Mouse (Mus musculus) kidney, adult 2 months (tissue): ENCODE results near the gene Prdm9.

ENCODE experiments used
- CTCF ChIP-seq: fragments of 200-500 bp; conservative IDR thresholded peaks from 2 replicates; pipeline ENCODE4 v1.5.1; 2011; ENCODE audit warnings: low read depth, mild to moderate bottlenecking, control low read depth, low read length, moderate library complexity, mixed read lengths; ENCODE audit not compliant: insufficient read depth, insufficient read length
- POLR2A ChIP-seq: fragments of 200-500 bp; IDR thresholded peaks from one replicate; pipeline ENCODE4 v1.6.1; 2011; ENCODE audit warnings: low read depth, low read length, control low read depth

GRCm38 (mm10) chr17:15527811-15528136 is 36.4 kb downstream of the Prdm9 start:
- TF ChIP-seq CTCF (no peak), POLR2A (no peak)
